Mouse (Mus musculus) CH12.LX (cell line): ENCODE measurements around the gene Rnf123.

Experiments used
- ETS1 ChIP-seq: conservative IDR thresholded peaks from 2 replicates; pipeline ENCODE4 v1.6.1; 2012; ENCODE audit warnings: low read depth, mild to moderate bottlenecking, inconsistent platforms, low read length, improper control_type of control experiment, moderate library complexity
- TBP ChIP-seq: conservative IDR thresholded peaks from 2 replicates; pipeline ENCODE4 v1.6.1; 2011; ENCODE audit warnings: low read depth, low read length, improper control_type of control experiment
- USF1 ChIP-seq: IDR thresholded peaks from 2 replicates; pipeline ENCODE4 v1.6.1; 2014; ENCODE audit warnings: low read depth, mild to moderate bottlenecking, inconsistent platforms, low read length, improper control_type of control experiment
- USF2 ChIP-seq: conservative IDR thresholded peaks from 2 replicates; pipeline ENCODE4 v1.6.1; 2011; ENCODE audit warnings: low read depth, low read length, improper control_type of control experiment
- ZNF384 ChIP-seq: IDR thresholded peaks from 2 replicates; pipeline ENCODE4 v1.6.1; 2012; ENCODE audit warnings: low read depth, low read length, improper control_type of control experiment, inconsistent platforms

DNA sequence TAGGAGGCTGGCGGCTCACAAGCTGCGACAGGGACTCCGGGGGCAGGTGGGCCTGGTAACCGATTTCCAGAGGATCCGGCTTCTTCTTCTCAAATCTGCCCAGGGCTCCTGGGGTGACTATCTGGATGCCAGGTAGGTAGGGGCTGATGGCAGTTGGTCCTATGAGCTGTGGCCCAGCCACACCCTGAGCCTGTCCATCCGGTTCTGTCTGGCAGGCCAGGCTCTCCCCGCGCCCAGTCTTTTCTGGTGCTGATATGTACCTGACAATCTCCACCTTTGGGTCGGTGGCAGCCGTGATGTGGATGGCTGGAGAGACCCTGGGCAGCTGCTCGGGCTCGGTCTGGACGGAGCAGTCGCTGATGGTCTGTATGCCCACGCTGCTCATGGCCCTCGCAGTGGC is 27.0 kb upstream of the Rnf123 start:
- TF ChIP-seq USF1 (no peak), TBP (no peak), USF2 (no peak), ETS1 (no peak), ZNF384 (no peak)
